Mouse (Mus musculus) hindbrain, embryonic 14.5 days (tissue): ENCODE data around the gene Rogdi. TPM values are rescaled to one million over a fixed set of nuclear protein-coding genes. Genes with fewer than 3 reads are reported as not detected.

ENCODE experiments used
- polyA plus RNA-seq: library from polyadenylated mRNA; unstranded; fragments of >200 nt; fragmentation: Nextera tagmentation; extraction: Ambion mirVana; gene quantifications from 2 replicates; pipeline ENCODE4 v1.2.1, GENCODE M21; 2014

The Rogdi gene
- polyA plus RNA-seq, 1 experiment from 2014 or later, result 154 TPM

Other genes starting within 250 kb of the Rogdi start
- 112 and 121 TPM in 2 replicates for gene Cdip1, start 223.3 kb downstream of the Rogdi start, polyA plus RNA-seq
- 0.34 and 0.74 TPM in 2 replicates for gene 4930562C15Rik, start 178.1 kb downstream of the Rogdi start, polyA plus RNA-seq
- 54.0 and 54.4 TPM in 2 replicates for gene Ubald1, start 133.2 kb downstream of the Rogdi start, polyA plus RNA-seq
- 119 and 122 TPM in 2 replicates for gene Mgrn1, start 127.3 kb downstream of the Rogdi start, polyA plus RNA-seq
- 122 and 133 TPM in 2 replicates for gene Nudt16l1, start 74.8 kb downstream of the Rogdi start, polyA plus RNA-seq
- 55.9 and 58.5 TPM in 2 replicates for gene Anks3, start 49.3 kb downstream of the Rogdi start, polyA plus RNA-seq
- not detected in 2 replicates for gene Sept12, start 15.7 kb downstream of the Rogdi start, polyA plus RNA-seq
- gene Smim22, start 6.3 kb downstream of the Rogdi start, polyA plus RNA-seq, result 4.2 and 4.7 TPM in 2 replicates
- 120 and 144 TPM in 2 replicates for gene Glyr1, start 36.3 kb upstream of the Rogdi start, polyA plus RNA-seq
- 14.4 and 14.9 TPM in 2 replicates for gene Ubn1, start 36.5 kb upstream of the Rogdi start, polyA plus RNA-seq
- 0.09 and 0.29 TPM in 2 replicates for gene Ppl, start 118.9 kb upstream of the Rogdi start, polyA plus RNA-seq
- gene Sec14l5, start 133.6 kb upstream of the Rogdi start, polyA plus RNA-seq, result 0.35 and 0.48 TPM in 2 replicates
- 11.9 TPM in 2 replicates for gene Nagpa, start 190.5 kb upstream of the Rogdi start, polyA plus RNA-seq
- 17.2 and 18.8 TPM in 2 replicates for gene AU021092, start 208.7 kb upstream of the Rogdi start, polyA plus RNA-seq
- 38.4 and 38.9 TPM in 2 replicates for gene Alg1, start 220.1 kb upstream of the Rogdi start, polyA plus RNA-seq
- gene Eef2kmt, start 242.4 kb upstream of the Rogdi start, polyA plus RNA-seq, result 7.1 and 10.7 TPM in 2 replicates